Mouse (Mus musculus): ENCODE results near the gene Npb. TPM values are rescaled to one million over a fixed set of nuclear protein-coding genes. Genes with fewer than 3 reads are reported as not detected.

Npb gene
- polyA plus RNA-seq, 1 experiment from 2014 or later = 0.78 TPM

GRCm38 (mm10) chr11:120616617-120617294 is 8.5 kb downstream of the Npb start:
- H3K27me3 ChIP-seq (ENCODE audit: control insufficient read depth, insufficient read depth, low read length) = no peaks in the 10 kb centered on the region
- peaks cover 9% of the 10 kb centered on the region for H3K4me1 ChIP-seq (ENCODE audit: control insufficient read depth, insufficient read depth, low read length)
- no peaks in the 10 kb centered on the region for H3K9me3 ChIP-seq (ENCODE audit: control insufficient read depth, low read length)
- DNase-seq (ENCODE audit: low spot score) (no peak), ATAC-seq (ENCODE audit: insufficient read depth, low FRiP score, low TSS enrichment) (no peak)
- peaks cover 12% of the 10 kb centered on the region for H3K36me3 ChIP-seq (ENCODE audit: control insufficient read depth, insufficient read depth, low read length)
- H3K27ac ChIP-seq (ENCODE audit: low read depth, low read length) = 0 out of 2 replicates have a peak overlapping the region, but pooled peaks have one; percentile 60
- H3K9ac ChIP-seq (ENCODE audit: low read length) = peak overlapping the region; percentile 80
- peak overlapping the region; percentile 81 for H3K4me3 ChIP-seq (ENCODE audit: low read depth, low read length)
- 62% methylated on average over 4 of the region's 4 CpGs for WGBS
- H3K4me2 ChIP-seq (ENCODE audit: low read depth) = peak overlapping the region; percentile 94

- WGBS = under 1% methylated on average over 56 of the region's 56 CpGs
- DNase-seq (ENCODE audit: low spot score) (peak; percentile 93), ATAC-seq (ENCODE audit: insufficient read depth, low FRiP score, low TSS enrichment) (peak; percentile 93)
- Histone ChIP-seq H3K9ac (ENCODE audit: low read length) (peak within 1 kb of the TSS; percentile 80), H3K4me2 (ENCODE audit: low read depth) (peak within 1 kb of the TSS; percentile 94), H3K27ac (ENCODE audit: low read depth, low read length) (peak within 1 kb of the TSS; percentile 60; the same call in 1 of the 2 replicates), H3K4me3 (ENCODE audit: low read depth, low read length) (peak within 1 kb of the TSS; percentile 81), H3K4me1 (ENCODE audit: control insufficient read depth, insufficient read depth, low read length) (peaks cover 9% of the 10 kb centered on the region), H3K36me3 (ENCODE audit: control insufficient read depth, insufficient read depth, low read length) (peaks cover 12% of the 10 kb centered on the region), H3K9me3 (ENCODE audit: control insufficient read depth, low read length) (no peaks in the 10 kb centered on the region), H3K27me3 (ENCODE audit: control insufficient read depth, insufficient read depth, low read length) (no peaks in the 10 kb centered on the region)
Measured at GRCm38 (mm10) chr11:120617519-120618112, 9.3 kb downstream of the Npb start, which contains the start of gene Pcyt2. TSS of gene Pcyt2 (minus strand) at chr11:120617936.

- Histone ChIP-seq H3K4me2 (ENCODE audit: low read depth) (no peak overlapping the region), H3K27ac (ENCODE audit: low read depth, low read length) (no peak overlapping the region), H3K9me3 (ENCODE audit: control insufficient read depth, low read length) (no peaks in the 10 kb centered on the region), H3K36me3 (ENCODE audit: control insufficient read depth, insufficient read depth, low read length) (peaks cover 12% of the 10 kb centered on the region), H3K4me1 (ENCODE audit: control insufficient read depth, insufficient read depth, low read length) (peaks cover 11% of the 10 kb centered on the region), H3K27me3 (ENCODE audit: control insufficient read depth, insufficient read depth, low read length) (no peaks in the 10 kb centered on the region), H3K9ac (ENCODE audit: low read length) (no peak overlapping the region), H3K4me3 (ENCODE audit: low read depth, low read length) (no peak overlapping the region)
- no peak for DNase-seq (ENCODE audit: low spot score)
- ATAC-seq (ENCODE audit: insufficient read depth, low FRiP score, low TSS enrichment) = no peak
- WGBS = 94% methylated on average over 25 of the region's 25 CpGs
Measured at GRCm38 (mm10) chr11:120618619-120619535, 10.6 kb downstream of the Npb start.

GRCm38 (mm10) chr11:120620195-120620594 is 11.9 kb downstream of the Npb start:
- no peaks in the 10 kb centered on the region for H3K27me3 ChIP-seq (ENCODE audit: control insufficient read depth, insufficient read depth, low read length)
- H3K4me1 ChIP-seq (ENCODE audit: control insufficient read depth, insufficient read depth, low read length) = peaks cover 16% of the 10 kb centered on the region
- no peak for DNase-seq (ENCODE audit: low spot score)
- H3K27ac ChIP-seq (ENCODE audit: low read depth, low read length) = no peak overlapping the region
- H3K9me3 ChIP-seq (ENCODE audit: control insufficient read depth, low read length) = no peaks in the 10 kb centered on the region
- peaks cover 12% of the 10 kb centered on the region for H3K36me3 ChIP-seq (ENCODE audit: control insufficient read depth, insufficient read depth, low read length)
- 97% methylated on average over 14 of the region's 14 CpGs for WGBS
- H3K9ac ChIP-seq (ENCODE audit: low read length) = no peak overlapping the region
- no peak overlapping the region for H3K4me2 ChIP-seq (ENCODE audit: low read depth)
- no peak for ATAC-seq (ENCODE audit: insufficient read depth, low FRiP score, low TSS enrichment)
- no peak overlapping the region for H3K4me3 ChIP-seq (ENCODE audit: low read depth, low read length)

GRCm38 (mm10) chr11:120622805-120623204 is 14.5 kb downstream of the Npb start:
- Histone ChIP-seq H3K36me3 (ENCODE audit: control insufficient read depth, insufficient read depth, low read length) (peaks cover 14% of the 10 kb centered on the region), H3K27ac (ENCODE audit: low read depth, low read length) (no peak overlapping the region), H3K4me1 (ENCODE audit: control insufficient read depth, insufficient read depth, low read length) (peaks cover 9% of the 10 kb centered on the region), H3K9me3 (ENCODE audit: control insufficient read depth, low read length) (no peaks in the 10 kb centered on the region), H3K4me3 (ENCODE audit: low read depth, low read length) (no peak overlapping the region), H3K9ac (ENCODE audit: low read length) (no peak overlapping the region), H3K4me2 (ENCODE audit: low read depth) (no peak overlapping the region), H3K27me3 (ENCODE audit: control insufficient read depth, insufficient read depth, low read length) (no peaks in the 10 kb centered on the region)
- 92% methylated on average over 6 of the region's 6 CpGs for WGBS
- ATAC-seq (ENCODE audit: insufficient read depth, low FRiP score, low TSS enrichment) (no peak), DNase-seq (ENCODE audit: low spot score) (no peak)

GRCm38 (mm10) chr11:120623961-120624679 is 15.8 kb downstream of the Npb start:
- H3K9ac ChIP-seq (ENCODE audit: low read length) = peak overlapping the region; percentile 80
- H3K4me2 ChIP-seq (ENCODE audit: low read depth) = peak overlapping the region; percentile 98
- peaks cover 15% of the 10 kb centered on the region for H3K36me3 ChIP-seq (ENCODE audit: control insufficient read depth, insufficient read depth, low read length)
- no peaks in the 10 kb centered on the region for H3K27me3 ChIP-seq (ENCODE audit: control insufficient read depth, insufficient read depth, low read length)
- DNase-seq (ENCODE audit: low spot score) (peak; percentile 65), ATAC-seq (ENCODE audit: insufficient read depth, low FRiP score, low TSS enrichment) (peak; percentile 52; the same call in 1 of the 2 replicates)
- peak overlapping the region; percentile 83 for H3K27ac ChIP-seq (ENCODE audit: low read depth, low read length)
- H3K4me3 ChIP-seq (ENCODE audit: low read depth, low read length) = peak overlapping the region; percentile 99
- no peaks in the 10 kb centered on the region for H3K9me3 ChIP-seq (ENCODE audit: control insufficient read depth, low read length)
- H3K4me1 ChIP-seq (ENCODE audit: control insufficient read depth, insufficient read depth, low read length) = peaks cover 9% of the 10 kb centered on the region
- whole genome bisulfite sequencing = 14% methylated on average over 30 of the region's 30 CpGs

- peak overlapping the region; percentile 80 for H3K9ac ChIP-seq (ENCODE audit: low read length)
- DNase-seq (ENCODE audit: low spot score) (peak; percentile 90), ATAC-seq (ENCODE audit: insufficient read depth, low FRiP score, low TSS enrichment) (peak; percentile 83)
- peak overlapping the region; percentile 99 for H3K4me3 ChIP-seq (ENCODE audit: low read depth, low read length)
- no peaks in the 10 kb centered on the region for H3K27me3 ChIP-seq (ENCODE audit: control insufficient read depth, insufficient read depth, low read length)
- H3K36me3 ChIP-seq (ENCODE audit: control insufficient read depth, insufficient read depth, low read length) = peaks cover 17% of the 10 kb centered on the region
- peak overlapping the region; percentile 98 for H3K4me2 ChIP-seq (ENCODE audit: low read depth)
- no peaks in the 10 kb centered on the region for H3K9me3 ChIP-seq (ENCODE audit: control insufficient read depth, low read length)
- 0% methylated on average over 46 of the region's 53 CpGs for WGBS
- peak overlapping the region; percentile 83 for H3K27ac ChIP-seq (ENCODE audit: low read depth, low read length)
- H3K4me1 ChIP-seq (ENCODE audit: control insufficient read depth, insufficient read depth, low read length) = peaks cover 9% of the 10 kb centered on the region
Measured at GRCm38 (mm10) chr11:120624680-120625111, 16.4 kb downstream of the Npb start.
